Mouse (Mus musculus) midbrain, postnatal 0 days (tissue): ENCODE results near the gene Gramd1b. TPM values are rescaled to one million over a fixed set of nuclear protein-coding genes. Genes with fewer than 3 reads are reported as not detected.

Source experiments
- ATAC-seq: fragments of 200-750 bp; cut with Nextera tagmentation; 2 replicates; pipeline ENCODE4 v1.8.0; 2017; ENCODE audit warnings: moderate number of reproducible peaks, mild to moderate bottlenecking, moderate TSS enrichment, moderate library complexity; ENCODE audit not compliant: low FRiP score
- DNase-seq: peaks from one replicate; pipeline ENCODE4 v3.0.0-alpha.2; 2015; ENCODE audit warnings: low spot score
- H3K27ac ChIP-seq: fragments of 300-500 bp; sonication (generic); 2 replicates; pipeline ENCODE4 v1.5.1; 2014; ENCODE audit warnings: low read depth, mild to moderate bottlenecking, low read length, mixed read lengths
- H3K27me3 ChIP-seq: fragments of 300-500 bp; sonication (generic); 2 replicates; pipeline ENCODE4 v1.6.1; 2014; ENCODE audit warnings: low read length, control low read depth, mixed read lengths; ENCODE audit not compliant: insufficient read depth
- H3K36me3 ChIP-seq: fragments of 300-500 bp; sonication (generic); 2 replicates; pipeline ENCODE4 v1.6.1; 2014; ENCODE audit warnings: low read length, control low read depth, mixed read lengths; ENCODE audit not compliant: insufficient read depth
- H3K4me1 ChIP-seq: fragments of 300-500 bp; sonication (generic); 2 replicates; pipeline ENCODE4 v1.6.1; 2014; ENCODE audit warnings: mild to moderate bottlenecking, control low read depth, antibody characterized with exemption, low read length, mixed read lengths; ENCODE audit not compliant: insufficient read depth
- H3K4me2 ChIP-seq: fragments of 300-500 bp; sonication (generic); 2 replicates; pipeline ENCODE4 v1.6.1; 2014; ENCODE audit warnings: low read depth, mild to moderate bottlenecking, low read length, mixed read lengths; ENCODE audit not compliant: poor library complexity, severe bottlenecking
- H3K4me3 ChIP-seq: fragments of 300-500 bp; sonication (generic); 2 replicates; pipeline ENCODE4 v1.5.1; 2014; ENCODE audit warnings: low read depth, mild to moderate bottlenecking, low read length, moderate library complexity
- H3K9ac ChIP-seq: fragments of 300-500 bp; sonication (generic); replicated peaks from 2 replicates; pipeline ENCODE4 v1.6.1; 2014; ENCODE audit warnings: mild to moderate bottlenecking, low read length, moderate library complexity, mixed read lengths; ENCODE audit not compliant: poor library complexity, severe bottlenecking
- H3K9me3 ChIP-seq: fragments of 300-500 bp; sonication (generic); 2 replicates; pipeline ENCODE4 v1.6.1; 2016; ENCODE audit warnings: low read length, control low read depth
- CTCF ChIP-seq: IDR thresholded peaks from 2 replicates; pipeline ENCODE4 v1.5.1; 2016; ENCODE audit warnings: antibody characterized with exemption, mild to moderate bottlenecking
- WGBS: fragments of 180-500 bp; shearing (Covaris S2); extraction: QIAGEN DNeasy Blood & Tissue Kit; methylation state at CpG from one replicate; pipeline ENCODE4 v1.1.7; 2014; 5-methylcytosine and 5-hydroxymethylcytosine counted together
- polyA plus RNA-seq: library from polyadenylated mRNA; unstranded; fragments of >200 nt; fragmentation: Nextera tagmentation; extraction: Ambion mirVana; gene quantifications from 2 replicates; pipeline ENCODE4 v1.2.1, GENCODE M21; 2015
- total RNA-seq: library from RNA; depleted of rRNA; stranded (reverse); fragments of >200 nt; gene quantifications from 2 replicates; pipeline ENCODE4 v1.2.3, GENCODE M21; 2014

The Gramd1b gene
- total and polyA plus RNA-seq, 2 experiments from 2014 or later = 19.1 to 48.3 TPM

- Histone ChIP-seq H3K27ac (no peak overlapping the region), H3K9ac (no peak overlapping the region), H3K4me2 (no peak overlapping the region), H3K9me3 (no peaks in the 10 kb centered on the region), H3K4me3 (no peak overlapping the region), H3K36me3 (no peaks in the 10 kb centered on the region), H3K27me3 (no peaks in the 10 kb centered on the region), H3K4me1 (no peaks in the 10 kb centered on the region)
- ATAC-seq (no peak), DNase-seq (no peak)
- 89% methylated on average over 9 of the region's 9 CpGs for WGBS
- TF ChIP-seq CTCF = no peak
Measured at GRCm38 (mm10) chr9:40478146-40478900, 52.9 kb downstream of the Gramd1b start.

GRCm38 (mm10) chr9:40477611-40478010, 53.6 kb downstream of the Gramd1b start:
- 81% methylated on average over 2 of the region's 2 CpGs for WGBS
- ATAC-seq (no peak), DNase-seq (no peak)
- TF ChIP-seq CTCF = no peak
- Histone ChIP-seq H3K4me1 (no peaks in the 10 kb centered on the region), H3K9me3 (no peaks in the 10 kb centered on the region), H3K4me2 (no peak overlapping the region), H3K36me3 (no peaks in the 10 kb centered on the region), H3K4me3 (no peak overlapping the region), H3K27ac (no peak overlapping the region), H3K9ac (no peak overlapping the region), H3K27me3 (no peaks in the 10 kb centered on the region)

GRCm38 (mm10) chr9:40476098-40476497, 55.1 kb downstream of the Gramd1b start:
- Histone ChIP-seq H3K9ac (no peak overlapping the region), H3K36me3 (no peaks in the 10 kb centered on the region), H3K4me3 (no peak overlapping the region), H3K27me3 (no peaks in the 10 kb centered on the region), H3K4me2 (no peak overlapping the region), H3K9me3 (no peaks in the 10 kb centered on the region), H3K4me1 (no peaks in the 10 kb centered on the region), H3K27ac (no peak overlapping the region)
- no peak for TF ChIP-seq CTCF
- ATAC-seq (no peak), DNase-seq (no peak)
- 92% methylated on average over 11 of the region's 11 CpGs for WGBS

- no peaks in the 10 kb centered on the region for H3K36me3 ChIP-seq
- H3K4me3 ChIP-seq = no peak overlapping the region
- no peaks in the 10 kb centered on the region for H3K4me1 ChIP-seq
- H3K4me2 ChIP-seq = no peak overlapping the region
- no peak for ATAC-seq
- no peak for TF ChIP-seq CTCF
- H3K9me3 ChIP-seq = no peaks in the 10 kb centered on the region
- no peaks in the 10 kb centered on the region for H3K27me3 ChIP-seq
- H3K9ac ChIP-seq = no peak overlapping the region
- WGBS = 91% methylated on average over 9 of the region's 9 CpGs
- DNase-seq = no peak
- no peak overlapping the region for H3K27ac ChIP-seq
Measured at GRCm38 (mm10) chr9:40472961-40473510, 58.1 kb downstream of the Gramd1b start.

GRCm38 (mm10) chr9:40469403-40470137, 61.6 kb downstream of the Gramd1b start:
- Histone ChIP-seq H3K4me3 (no peak overlapping the region), H3K36me3 (no peaks in the 10 kb centered on the region), H3K4me1 (no peaks in the 10 kb centered on the region), H3K4me2 (no peak overlapping the region), H3K9ac (no peak overlapping the region), H3K27ac (no peak overlapping the region), H3K9me3 (no peaks in the 10 kb centered on the region), H3K27me3 (no peaks in the 10 kb centered on the region)
- no peak for TF ChIP-seq CTCF
- DNase-seq (peak; percentile 48), ATAC-seq (no peak)
- 64% methylated on average over 15 of the region's 15 CpGs for WGBS

- Histone ChIP-seq H3K4me3 (no peak overlapping the region), H3K9ac (no peak overlapping the region), H3K4me1 (no peaks in the 10 kb centered on the region), H3K4me2 (no peak overlapping the region), H3K27me3 (no peaks in the 10 kb centered on the region), H3K27ac (no peak overlapping the region), H3K36me3 (no peaks in the 10 kb centered on the region), H3K9me3 (no peaks in the 10 kb centered on the region)
- ATAC-seq (no peak), DNase-seq (no peak)
- no peak for TF ChIP-seq CTCF
- WGBS = 72% methylated on average over 7 of the region's 7 CpGs
Measured at GRCm38 (mm10) chr9:40466782-40467181, 64.4 kb downstream of the Gramd1b start.
